Mouse (Mus musculus) CH12.LX (cell line): ENCODE measurements around the gene Ggcx. TPM values are rescaled to one million over a fixed set of nuclear protein-coding genes. Genes with fewer than 3 reads are reported as not detected.

Source experiments
- DNase-seq: peaks from one replicate; pipeline ENCODE4 v3.0.0-alpha.2; 2013; ENCODE audit errors: extremely low read depth
- H3K27ac ChIP-seq: 2 replicates; pipeline ENCODE4 v1.5.1; 2012; ENCODE audit warnings: low read depth, mild to moderate bottlenecking, control low read depth, moderate library complexity; ENCODE audit not compliant: insufficient read depth
- H3K27me3 ChIP-seq: replicated peaks from 2 replicates; pipeline ENCODE3; 2012; ENCODE audit warnings: inconsistent platforms
- H3K36me3 ChIP-seq, 2 experiments: replicated peaks in 1 of 2; 2 replicates each; pipeline versions ENCODE3 to v1.6.1; 2012; ENCODE audit warnings: inconsistent platforms in 1 of 2, low read length in 1 of 2, mild to moderate bottlenecking in 1 of 2, mixed read lengths in 1 of 2, moderate library complexity in 1 of 2; ENCODE audit not compliant: control insufficient read depth in 1 of 2, insufficient read depth in 1 of 2
- H3K4me1 ChIP-seq, 2 experiments: 2 replicates each; pipeline ENCODE4 v1.6.1; 2012; ENCODE audit warnings: inconsistent platforms in 1 of 2, moderate library complexity in 1 of 2; ENCODE audit not compliant: insufficient read depth in 2 of 2, control insufficient read depth in 1 of 2
- H3K4me2 ChIP-seq: 2 replicates; pipeline ENCODE4 v1.6.1; 2012; ENCODE audit warnings: low read depth, mild to moderate bottlenecking, control low read depth; ENCODE audit not compliant: poor library complexity, insufficient read depth, severe bottlenecking
- H3K4me3 ChIP-seq, 3 experiments: fragments of 150-350 bp in 1 of 3; sonication (generic) in 1 of 3; replicated peaks in 1 of 3; 2 replicates each; pipeline versions ENCODE3 to v1.5.1; 2011 to 2012; ENCODE audit warnings: low read depth in 2 of 3, low read length in 2 of 3, mild to moderate bottlenecking in 2 of 3, moderate library complexity in 2 of 3, control low read depth in 1 of 3, improper control_type of control experiment in 1 of 3, inconsistent platforms in 1 of 3, mixed read lengths in 1 of 3; ENCODE audit not compliant: poor library complexity in 1 of 3
- H3K79me2 ChIP-seq: replicated peaks from 2 replicates; pipeline ENCODE4 v1.6.1; 2012; ENCODE audit warnings: mild to moderate bottlenecking, moderate library complexity; ENCODE audit not compliant: control insufficient read depth, poor library complexity, insufficient read depth, severe bottlenecking; ENCODE audit errors: extremely low read depth
- H3K9ac ChIP-seq: 2 replicates; pipeline ENCODE4 v1.6.1; 2012; ENCODE audit warnings: low read depth, mild to moderate bottlenecking, control low read depth, moderate library complexity; ENCODE audit not compliant: insufficient read depth
- H3K9me3 ChIP-seq: replicated peaks from 2 replicates; pipeline ENCODE3; 2012; ENCODE audit warnings: low read length, inconsistent platforms, mixed read lengths
- CHD1 ChIP-seq: IDR thresholded peaks from 2 replicates; pipeline ENCODE4 v1.6.1; 2012; ENCODE audit warnings: low read depth, low read length, improper control_type of control experiment, inconsistent platforms
- CHD2 ChIP-seq: IDR thresholded peaks from 2 replicates; pipeline ENCODE4 v1.6.1; 2011; ENCODE audit warnings: low read length, improper control_type of control experiment
- CTCF ChIP-seq, 2 experiments: IDR thresholded peaks in 1 of 2; conservative IDR thresholded peaks in 1 of 2; 2 replicates each; pipeline ENCODE4 v1.5.1; 2011 to 2012; ENCODE audit warnings: low read depth in 2 of 2, low read length in 2 of 2, improper control_type of control experiment in 1 of 2, inconsistent platforms in 1 of 2, mild to moderate bottlenecking in 1 of 2, moderate library complexity in 1 of 2
- E2F4 ChIP-seq: IDR thresholded peaks from 2 replicates; pipeline ENCODE4 v1.6.1; 2011; ENCODE audit warnings: low read depth, low read length, improper control_type of control experiment; ENCODE audit not compliant: insufficient replicate concordance
- ELF1 ChIP-seq: IDR thresholded peaks from 2 replicates; pipeline ENCODE4 v1.6.1; 2014; ENCODE audit warnings: low read depth, mild to moderate bottlenecking, inconsistent platforms, low read length, improper control_type of control experiment
- ETS1 ChIP-seq: conservative IDR thresholded peaks from 2 replicates; pipeline ENCODE4 v1.6.1; 2012; ENCODE audit warnings: low read depth, mild to moderate bottlenecking, inconsistent platforms, low read length, improper control_type of control experiment, moderate library complexity
- HCFC1 ChIP-seq: IDR thresholded peaks from 2 replicates; pipeline ENCODE4 v1.6.1; 2012; ENCODE audit warnings: low read depth, mild to moderate bottlenecking, inconsistent platforms, low read length, improper control_type of control experiment
- IRF4 ChIP-seq: IDR thresholded peaks from 2 replicates; pipeline ENCODE4 v1.6.1; 2014; ENCODE audit warnings: low read depth, mild to moderate bottlenecking, inconsistent platforms, low read length, improper control_type of control experiment
- JUN ChIP-seq: IDR thresholded peaks from 2 replicates; pipeline ENCODE4 v1.6.1; 2011; ENCODE audit warnings: low read depth, mild to moderate bottlenecking, low read length, improper control_type of control experiment, moderate library complexity; ENCODE audit not compliant: insufficient read depth
- JUND ChIP-seq: conservative IDR thresholded peaks from 2 replicates; pipeline ENCODE4 v1.6.1; 2011; ENCODE audit warnings: low read depth, low read length, improper control_type of control experiment
- KAT2A ChIP-seq: IDR thresholded peaks from 2 replicates; pipeline ENCODE4 v1.6.1; 2012; ENCODE audit warnings: low read length, improper control_type of control experiment, inconsistent platforms; ENCODE audit not compliant: insufficient replicate concordance
- MAFK ChIP-seq: IDR thresholded peaks from 2 replicates; pipeline ENCODE4 v1.6.1; 2011; ENCODE audit warnings: low read length, improper control_type of control experiment; ENCODE audit not compliant: insufficient replicate concordance
- MAZ ChIP-seq: IDR thresholded peaks from 2 replicates; pipeline ENCODE4 v1.6.1; 2012; ENCODE audit warnings: low read depth, mild to moderate bottlenecking, inconsistent platforms, low read length, improper control_type of control experiment, moderate library complexity
- MEF2A ChIP-seq: IDR thresholded peaks from 2 replicates; pipeline ENCODE4 v1.6.1; 2014; ENCODE audit warnings: low read depth, mild to moderate bottlenecking, inconsistent platforms, low read length, improper control_type of control experiment, borderline replicate concordance
- MYC ChIP-seq: IDR thresholded peaks from 2 replicates; pipeline ENCODE4 v1.6.1; 2011; ENCODE audit warnings: low read depth, mild to moderate bottlenecking, improper control_type of control experiment, low read length
- PAX5 ChIP-seq: IDR thresholded peaks from 2 replicates; pipeline ENCODE4 v1.6.1; 2012; ENCODE audit warnings: low read length, inconsistent platforms, mixed read lengths
- POLR2A ChIP-seq: IDR thresholded peaks from 2 replicates; pipeline ENCODE4 v1.6.1; 2011; ENCODE audit warnings: low read depth, mild to moderate bottlenecking, improper control_type of control experiment, low read length
- POLR2AphosphoS2 ChIP-seq: IDR thresholded peaks from 2 replicates; pipeline ENCODE4 v1.6.1; 2011; ENCODE audit warnings: low read depth, low read length, improper control_type of control experiment
- RAD21 ChIP-seq: IDR thresholded peaks from 2 replicates; pipeline ENCODE4 v1.6.1; 2011; ENCODE audit warnings: low read depth, mild to moderate bottlenecking, low read length, improper control_type of control experiment, moderate library complexity
- SIN3A ChIP-seq: IDR thresholded peaks from 2 replicates; pipeline ENCODE4 v1.6.1; 2012; ENCODE audit warnings: low read length, improper control_type of control experiment, inconsistent platforms
- SMC3 ChIP-seq: IDR thresholded peaks from 2 replicates; pipeline ENCODE4 v1.6.1; 2011; ENCODE audit warnings: low read depth, low read length, improper control_type of control experiment
- TBP ChIP-seq: conservative IDR thresholded peaks from 2 replicates; pipeline ENCODE4 v1.6.1; 2011; ENCODE audit warnings: low read depth, low read length, improper control_type of control experiment
- TCF12 ChIP-seq: IDR thresholded peaks from 2 replicates; pipeline ENCODE4 v1.6.1; 2014; ENCODE audit warnings: low read depth, mild to moderate bottlenecking, inconsistent platforms, low read length, improper control_type of control experiment
- UBTF ChIP-seq: IDR thresholded peaks from 2 replicates; pipeline ENCODE4 v1.6.1; 2012; ENCODE audit warnings: low read depth, mild to moderate bottlenecking, inconsistent platforms, low read length, improper control_type of control experiment, moderate library complexity
- USF1 ChIP-seq: IDR thresholded peaks from 2 replicates; pipeline ENCODE4 v1.6.1; 2014; ENCODE audit warnings: low read depth, mild to moderate bottlenecking, inconsistent platforms, low read length, improper control_type of control experiment
- USF2 ChIP-seq: conservative IDR thresholded peaks from 2 replicates; pipeline ENCODE4 v1.6.1; 2011; ENCODE audit warnings: low read depth, low read length, improper control_type of control experiment
- ZKSCAN1 ChIP-seq: IDR thresholded peaks from 2 replicates; pipeline ENCODE4 v1.6.1; 2012; ENCODE audit warnings: low read depth, inconsistent platforms, low read length, improper control_type of control experiment, borderline replicate concordance
- ZMIZ1 ChIP-seq: IDR thresholded peaks from 2 replicates; pipeline ENCODE4 v1.6.1; 2012; ENCODE audit warnings: low read depth, mild to moderate bottlenecking, inconsistent platforms, low read length, improper control_type of control experiment
- ZNF384 ChIP-seq: IDR thresholded peaks from 2 replicates; pipeline ENCODE4 v1.6.1; 2012; ENCODE audit warnings: low read depth, low read length, improper control_type of control experiment, inconsistent platforms
- dilution Hi-C: fragments of 300-500 bp; cut with MboI; formaldehyde crosslinking; loops from 2 replicates; pipeline ENCODE4 v1.14.3; 2020; ENCODE audit warnings: low sequenced_read_pairs; ENCODE audit not compliant: extremely low pct_unique_long_range_greater_than_20kb, extremely low pct_ligation_motif_present
- in situ Hi-C: fragments of 300-500 bp; cut with MboI; formaldehyde crosslinking; loops from 3 replicates; pipeline ENCODE4 v1.14.3; 2019; ENCODE audit warnings: low sequenced_read_pairs, low pct_ligation_motif_present, low pct_unique_long_range_greater_than_20kb, mixed read lengths
- polyA plus RNA-seq: library from polyadenylated mRNA; unstranded; fragments of >175 nt; gene quantifications from 2 replicates; pipeline ENCODE4 v1.2.1, GENCODE M21; 2012; ENCODE audit warnings: low read depth; ENCODE audit not compliant: insufficient read length
- total RNA-seq, 2 experiments: library from RNA; depleted of rRNA; stranded (reverse); fragments of 300-350 nt in 1 of 2; fragments of >200 nt in 1 of 2; gene quantifications; 2 replicates each; pipeline ENCODE4 v1.2.3; 2012 to 2014

The Ggcx gene
- total and polyA plus RNA-seq, 3 experiments: 5.2 to 7.8 (median 6.7) TPM

DNA sequence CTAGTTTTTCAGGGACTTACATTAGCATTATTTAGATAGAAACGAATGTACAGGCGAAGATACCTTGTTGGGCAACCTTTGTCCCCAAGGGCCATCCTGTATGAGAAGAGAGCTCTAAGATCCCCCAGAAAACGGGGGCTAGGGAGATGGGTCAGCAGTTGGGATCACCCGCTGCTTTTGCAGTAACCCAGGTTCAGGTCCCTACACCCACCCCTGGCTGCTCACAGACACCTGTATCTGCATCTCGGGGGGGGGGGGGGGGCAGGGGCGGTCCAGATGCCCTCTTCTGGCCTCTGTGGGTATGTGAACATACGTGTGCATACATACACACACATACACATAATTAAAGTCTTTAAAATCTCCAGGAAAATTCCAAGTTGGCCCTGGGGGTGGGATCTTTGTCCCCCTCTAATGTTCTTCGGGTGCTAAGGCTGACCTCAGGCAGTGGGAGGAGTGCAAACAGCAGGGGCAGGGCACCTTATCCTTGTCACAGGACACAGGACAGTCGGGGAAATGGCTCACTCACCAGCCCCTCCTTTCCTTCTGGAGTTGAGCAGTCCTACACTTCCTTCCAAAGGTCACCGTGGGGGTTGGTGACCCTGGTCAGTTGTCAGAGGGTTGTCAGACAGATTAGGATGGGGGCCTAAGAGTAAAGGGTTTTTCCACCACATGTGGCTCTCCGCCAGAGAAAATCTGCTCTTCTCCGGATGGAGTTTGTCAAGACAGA, 23.1 kb upstream of the Ggcx start:
- peaks cover 2% of the 10 kb centered on the region for H3K9me3 ChIP-seq
- dilution Hi-C loops (no loop called here), in situ Hi-C loops (no loop called here)
- H3K9ac ChIP-seq: 0 out of 2 replicates have a peak overlapping the region, but pooled peaks have one; percentile 89
- no peaks in the 10 kb centered on the region for H3K79me2 ChIP-seq
- no peak overlapping the region for H3K27ac ChIP-seq
- H3K27me3 ChIP-seq: no peaks in the 10 kb centered on the region
- H3K4me3 ChIP-seq: peak overlapping the region in 2 of 3 experiments; percentile 71 to 74
- DNase-seq: no peak
- H3K4me1 ChIP-seq: peaks cover 9 to 23% of the 10 kb centered on the region in 2 experiments
- peaks cover 2 to 26% of the 10 kb centered on the region in 2 experiments for H3K36me3 ChIP-seq
- H3K4me2 ChIP-seq: peak overlapping the region; percentile 69; the same call in 1 of the 2 replicates
- TF ChIP-seq SMC3: no peak
- no peak for TF ChIP-seq UBTF
- no peak for TF ChIP-seq CHD1
- no peak for TF ChIP-seq ZKSCAN1
- no peak for TF ChIP-seq TCF12
- no peak for TF ChIP-seq E2F4
- no peak for TF ChIP-seq JUN
- no peak for TF ChIP-seq USF1
- TF ChIP-seq JUND: no peak
- TF ChIP-seq MEF2A: no peak
- no peak for TF ChIP-seq MAZ
- TF ChIP-seq KAT2A: no peak
- no peak for TF ChIP-seq POLR2AphosphoS2
- no peak for TF ChIP-seq SIN3A
- TF ChIP-seq CHD2: no peak
- TF ChIP-seq, all 38 proteins: peak for 0

DNA sequence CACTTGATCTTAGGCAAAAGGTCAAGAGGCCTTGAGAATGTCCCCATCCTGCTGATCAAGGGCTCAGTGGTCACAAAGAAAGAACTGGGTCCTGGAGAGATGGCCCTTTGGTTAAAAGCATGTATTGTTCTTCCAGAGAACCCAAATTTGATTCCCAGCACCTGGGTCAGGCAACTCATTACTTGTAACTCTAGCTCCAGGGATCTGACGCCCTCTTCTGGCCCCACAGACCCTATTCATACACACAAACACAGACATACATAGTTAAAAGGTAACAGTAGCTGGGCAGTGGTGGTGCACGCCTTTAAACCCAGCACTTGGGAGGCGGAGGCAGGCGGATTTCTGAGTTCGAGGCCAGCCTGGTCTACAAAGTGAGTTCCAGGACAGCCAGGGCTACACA, 21.8 kb upstream of the Ggcx start:
- dilution Hi-C loops: no loop called here
- no peak overlapping the region for H3K4me2 ChIP-seq

More for the DNA sequence above, 21.8 kb upstream of the Ggcx start:
- TF ChIP-seq ZNF384 (no peak), USF2 (no peak), PAX5 (no peak), TBP (no peak), KAT2A (no peak), POLR2A (no peak), RAD21 (no peak), IRF4 (no peak), MYC (no peak), CHD2 (no peak), HCFC1 (no peak), ETS1 (no peak), ZMIZ1 (no peak), CTCF (conservative IDR thresholded peaks at IDR 0.05 in 1 of 2, IDR thresholded peaks at IDR 0.05 in 1 of 2; ENCODE audit: low read depth in 2 of 2, low read length in 2 of 2) (no peak), ELF1 (no peak), MAFK (no peak), CHD1 (no peak), SIN3A (no peak), TCF12 (no peak), SMC3 (no peak)
- H3K79me2 ChIP-seq: no peaks in the 10 kb centered on the region
- no peak overlapping the region for H3K27ac ChIP-seq
- H3K9me3 ChIP-seq: peaks cover 2% of the 10 kb centered on the region
- H3K36me3 ChIP-seq: peaks cover 2 to 17% of the 10 kb centered on the region in 2 experiments
- H3K9ac ChIP-seq: no peak overlapping the region
- no peaks in the 10 kb centered on the region for H3K27me3 ChIP-seq
- DNase-seq: no peak
- H3K4me1 ChIP-seq: peaks cover 9 to 23% of the 10 kb centered on the region in 2 experiments
- no peak overlapping the region for H3K4me3 ChIP-seq
- in situ Hi-C loops: no loop called here
